Mouse (Mus musculus) cerebellum, adult 9-11 months (tissue): ENCODE data around the gene Kars.
A peak's percentile ranks its signal among the peaks of the same experiment; 100 is the strongest.

Source experiments
- DNase-seq: peaks from one replicate; pipeline ENCODE4 v3.0.0; 2022

Kars gene

DNA sequence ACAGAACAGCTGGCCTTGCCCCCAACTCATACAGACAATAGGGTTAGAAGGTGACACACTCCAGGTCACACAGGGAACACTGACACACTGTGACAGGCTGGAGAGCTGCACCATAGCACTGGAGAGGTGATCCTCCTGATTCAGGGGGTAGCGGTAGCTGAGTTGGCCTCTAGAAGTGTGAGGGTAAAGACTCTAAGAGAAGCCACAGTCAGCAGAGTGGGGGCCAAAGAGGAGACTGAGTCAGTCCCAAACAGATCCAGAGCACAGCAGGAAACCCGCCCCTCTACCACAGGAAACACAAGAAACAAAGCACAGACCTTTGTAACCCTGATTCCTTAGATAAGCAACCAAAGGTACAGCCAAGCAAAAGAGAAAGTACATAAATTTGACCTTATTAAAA lies 34.8 kb downstream of the Kars start:
- DNase-seq, result no peak

DNA sequence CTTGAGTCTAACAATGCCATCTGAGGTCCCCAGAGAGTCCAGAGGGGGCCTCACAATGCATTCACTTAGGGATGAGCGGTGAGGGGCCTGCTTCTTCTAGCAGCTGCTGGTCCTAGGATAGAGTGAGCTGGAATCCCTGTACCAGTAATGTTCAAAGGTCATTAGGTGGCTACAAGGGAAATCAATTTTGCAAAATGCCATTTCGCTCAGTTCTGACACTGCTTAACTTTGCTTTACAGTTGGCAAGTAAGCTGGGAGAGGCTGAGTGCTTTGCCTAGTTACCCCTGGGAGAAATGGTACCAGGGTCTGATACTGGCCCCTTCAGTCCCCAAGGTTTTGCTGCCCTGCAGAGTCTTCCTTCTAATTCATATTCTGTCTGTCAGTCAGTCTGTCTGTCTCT lies 35.4 kb downstream of the Kars start:
- DNase-seq, result no peak

GRCm38 (mm10) chr8:111974138-111974537 lies 37.0 kb downstream of the Kars start:
- no peak for DNase-seq

- no peak for DNase-seq
Measured at GRCm38 (mm10) chr8:111968991-111969390, 42.1 kb downstream of the Kars start.

DNA sequence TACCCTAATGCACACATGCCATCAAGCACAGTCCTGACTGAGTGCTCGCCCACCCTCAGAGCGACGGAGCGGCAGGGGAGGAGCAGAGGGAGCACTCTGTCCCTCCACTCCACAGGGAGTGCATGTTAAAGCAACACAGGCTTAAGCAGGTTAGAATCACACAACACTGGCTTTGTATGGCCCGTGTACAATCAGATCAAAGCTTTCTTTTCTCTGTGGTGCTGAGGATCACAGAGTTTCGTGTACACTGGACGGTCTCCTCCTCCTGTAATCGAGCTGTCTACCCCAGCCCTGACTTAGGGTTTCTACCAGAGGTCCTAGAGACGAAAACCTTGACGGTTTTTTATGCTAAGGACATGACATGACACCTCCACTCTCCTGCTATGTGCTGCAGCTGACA lies 42.6 kb downstream of the Kars start:
- no peak for DNase-seq

DNA sequence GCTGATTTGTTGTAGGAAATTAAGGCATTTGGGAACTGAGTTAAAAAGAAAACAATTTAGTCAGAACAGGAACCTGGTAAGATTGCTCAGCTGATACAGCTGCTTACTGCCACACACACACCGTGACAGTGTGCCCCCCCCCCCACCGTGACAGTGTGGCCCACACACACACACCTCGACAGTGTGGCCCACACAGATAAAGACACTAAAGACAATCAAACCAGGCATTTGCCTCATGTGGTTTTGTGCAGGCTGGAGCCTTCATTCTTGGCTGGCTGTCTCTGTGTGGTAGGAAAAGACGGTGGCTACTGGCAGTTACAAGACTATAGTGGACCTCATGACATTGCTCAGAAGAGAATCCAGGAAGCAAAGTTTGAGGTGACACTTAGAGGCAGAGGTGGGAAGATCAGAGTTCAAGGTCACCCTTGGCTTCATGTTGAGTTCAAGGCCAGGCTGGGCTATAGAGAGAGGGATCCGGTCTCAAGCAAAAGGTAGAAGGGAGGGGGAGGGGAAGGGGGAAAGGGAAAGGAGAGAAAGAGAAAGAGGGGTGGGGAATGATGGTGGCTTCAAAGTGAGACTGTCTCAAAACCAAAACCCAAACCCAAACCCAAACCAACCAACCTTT lies 43.8 kb downstream of the Kars start:
- DNase-seq, result no peak

- no peak for DNase-seq
Measured at GRCm38 (mm10) chr8:111964849-111965561, 46.1 kb downstream of the Kars start.

- DNase-seq, result no peak
Measured at GRCm38 (mm10) chr8:111964351-111964750, 46.8 kb downstream of the Kars start.

DNA sequence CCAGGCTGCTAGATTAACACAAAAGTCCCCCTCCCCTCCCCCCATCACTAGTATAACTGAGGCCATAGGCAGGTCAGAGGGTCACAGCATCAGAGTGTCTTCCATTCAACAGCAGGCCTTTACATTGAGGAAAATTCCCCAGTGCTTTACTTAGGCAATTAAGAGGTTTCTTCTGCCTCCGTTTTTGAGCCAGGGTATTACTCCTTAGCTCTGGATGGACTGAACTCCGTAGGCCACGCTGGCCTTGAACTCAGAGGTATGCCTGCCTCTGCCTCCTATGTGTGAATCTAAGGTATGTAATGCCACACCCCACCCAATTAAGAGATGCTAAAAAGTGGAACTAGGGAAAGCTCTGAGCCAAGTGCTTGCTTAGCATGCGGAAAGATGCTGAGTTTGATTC lies 47.6 kb downstream of the Kars start:
- DNase-seq, result no peak

DNA sequence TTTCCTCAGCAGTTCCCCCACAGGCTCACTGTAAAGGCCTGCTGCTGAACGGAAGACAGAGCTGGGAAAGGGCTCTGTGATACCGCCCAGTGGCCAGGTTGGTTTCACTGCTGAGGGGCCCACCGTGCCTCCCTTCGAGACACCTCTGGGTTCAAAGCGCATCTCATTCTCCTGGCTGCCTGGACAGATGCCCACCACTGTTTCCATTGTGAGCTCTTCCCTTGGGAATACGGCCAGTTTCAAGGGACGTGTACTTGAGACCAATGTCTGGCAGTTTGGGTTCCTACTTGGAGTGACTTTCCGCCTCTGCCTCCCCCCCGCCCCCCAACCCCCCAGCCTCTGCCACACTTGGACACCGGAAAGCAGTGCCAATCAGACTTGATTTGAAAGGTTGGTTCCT lies 48.0 kb downstream of the Kars start:
- DNase-seq, result no peak

DNA sequence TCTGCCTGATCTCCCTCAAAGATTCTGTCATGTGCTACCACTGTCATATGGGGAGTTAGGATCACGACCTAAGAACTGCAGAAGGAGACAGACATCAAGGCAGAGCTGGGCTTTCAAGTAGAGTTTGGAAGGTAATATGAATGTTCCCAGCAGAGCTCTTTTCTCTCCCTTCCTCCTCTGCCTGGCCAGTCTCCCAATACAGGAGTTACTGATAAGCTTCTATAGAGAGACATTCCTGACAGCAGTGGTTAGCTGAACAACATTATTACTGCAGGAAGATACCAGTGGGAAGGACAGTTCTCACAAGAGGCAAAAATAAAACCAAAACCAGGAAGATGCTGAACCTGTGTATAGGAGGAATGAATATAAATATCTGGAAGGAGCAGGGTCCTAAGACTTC lies 48.5 kb downstream of the Kars start:
- DNase-seq, result no peak

GRCm38 (mm10) chr8:111961330-111961729 lies 49.8 kb downstream of the Kars start:
- no peak for DNase-seq

- DNase-seq, result no peak
Measured at GRCm38 (mm10) chr8:111960591-111961321, 50.4 kb downstream of the Kars start.

DNA sequence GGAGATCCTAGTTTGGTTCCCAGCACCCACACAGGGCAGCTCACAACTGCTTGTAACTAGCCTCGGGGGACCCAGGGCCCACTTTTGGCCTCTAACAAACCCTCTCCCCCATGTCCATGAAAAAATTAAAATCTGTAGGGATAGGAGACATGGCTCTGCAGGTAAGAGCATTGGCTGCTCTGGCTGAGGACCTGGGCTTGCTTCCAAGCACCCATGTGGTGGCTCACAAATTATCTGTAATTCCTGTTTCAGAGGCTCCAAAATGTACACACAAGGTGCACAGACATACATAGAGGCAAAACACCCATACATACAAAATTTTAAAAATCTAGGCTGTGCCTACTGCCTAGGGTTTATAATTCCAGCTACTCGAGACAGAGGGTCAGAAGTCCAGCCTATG lies 53.9 kb downstream of the Kars start:
- no peak for DNase-seq

GRCm38 (mm10) chr8:111955879-111956278 lies 55.2 kb downstream of the Kars start:
- DNase-seq, result no peak

- no peak for DNase-seq
Measured at GRCm38 (mm10) chr8:111954844-111955594, 56.1 kb downstream of the Kars start.

DNA sequence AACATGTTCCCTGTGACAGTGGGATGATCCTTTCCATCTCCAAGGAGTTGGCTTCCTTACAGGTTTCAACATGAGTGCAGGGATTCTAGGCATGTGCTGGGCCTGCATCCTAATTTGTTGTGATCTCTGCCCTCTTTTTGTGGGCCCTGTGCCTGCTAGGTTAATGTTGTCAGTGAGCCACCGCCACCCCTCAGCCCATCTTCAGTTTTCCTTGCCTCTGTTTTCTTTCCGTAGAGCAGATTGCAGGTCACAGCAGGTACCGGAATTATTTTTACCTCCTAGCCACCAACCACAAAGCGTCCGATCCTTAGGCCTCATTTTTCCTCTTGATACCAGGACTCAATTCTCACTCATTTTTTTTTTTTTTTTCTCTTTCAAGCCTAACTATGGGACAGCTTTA lies 59.2 kb downstream of the Kars start:
- DNase-seq, result peak; percentile 79

DNA sequence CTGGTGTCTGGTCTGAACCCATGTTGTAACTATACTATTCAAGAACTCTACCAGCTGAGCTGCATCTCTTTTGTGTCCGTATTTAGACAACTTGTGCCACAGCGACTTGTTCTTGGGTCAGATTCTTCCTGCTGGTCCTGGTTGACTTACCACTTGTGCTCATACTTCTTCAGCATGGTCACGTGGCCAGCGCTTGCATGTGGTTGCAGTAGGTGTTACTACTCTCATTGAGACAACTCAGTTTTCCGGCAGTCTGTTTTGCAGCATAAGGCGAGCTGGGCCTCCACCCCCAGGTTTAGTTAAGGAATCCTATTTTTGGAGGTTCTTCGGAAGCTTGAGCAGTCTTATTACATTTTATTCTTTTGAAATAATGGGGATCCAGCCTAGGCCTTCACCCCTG lies 59.8 kb downstream of the Kars start:
- no peak for DNase-seq

DNA sequence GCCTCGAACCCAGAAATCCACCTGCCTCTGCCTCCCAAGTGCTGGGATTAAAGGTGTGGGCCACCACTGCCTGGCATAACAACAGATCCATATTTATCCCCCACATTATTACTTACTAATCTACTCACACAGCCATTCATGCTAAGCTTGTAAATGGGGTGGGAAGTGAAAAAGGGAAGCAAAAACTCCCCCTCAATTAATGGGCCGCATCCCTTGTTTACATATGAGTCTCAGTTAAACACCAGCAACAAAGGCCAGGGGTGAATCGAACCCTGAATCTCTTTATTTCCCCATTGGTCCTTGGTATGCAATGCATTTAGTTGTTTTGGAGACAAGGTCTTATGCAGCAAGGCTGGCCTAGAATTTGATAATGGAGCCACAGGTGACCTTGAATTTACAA lies 60.3 kb downstream of the Kars start:
- no peak for DNase-seq

DNA sequence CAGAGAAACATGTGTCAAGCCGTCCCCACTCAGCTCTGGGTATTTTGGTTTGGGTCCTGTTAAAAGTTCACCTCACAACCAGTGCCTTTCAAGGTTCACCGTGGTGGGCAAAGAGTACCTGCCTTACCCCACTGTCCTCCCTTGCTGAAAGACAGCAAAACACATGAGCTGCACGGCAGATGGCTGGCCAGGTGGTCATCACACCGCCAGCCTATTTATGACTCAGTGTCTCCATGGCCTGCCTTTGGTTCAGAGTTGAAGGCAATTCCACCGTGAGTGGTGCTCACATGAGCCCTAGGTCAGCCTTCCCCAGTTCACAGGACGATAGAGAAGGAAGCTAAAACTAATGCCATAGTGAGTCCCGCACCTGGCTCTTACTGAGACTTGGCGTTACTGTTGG lies 63.2 kb downstream of the Kars start:
- DNase-seq, result peak; percentile 64

DNA sequence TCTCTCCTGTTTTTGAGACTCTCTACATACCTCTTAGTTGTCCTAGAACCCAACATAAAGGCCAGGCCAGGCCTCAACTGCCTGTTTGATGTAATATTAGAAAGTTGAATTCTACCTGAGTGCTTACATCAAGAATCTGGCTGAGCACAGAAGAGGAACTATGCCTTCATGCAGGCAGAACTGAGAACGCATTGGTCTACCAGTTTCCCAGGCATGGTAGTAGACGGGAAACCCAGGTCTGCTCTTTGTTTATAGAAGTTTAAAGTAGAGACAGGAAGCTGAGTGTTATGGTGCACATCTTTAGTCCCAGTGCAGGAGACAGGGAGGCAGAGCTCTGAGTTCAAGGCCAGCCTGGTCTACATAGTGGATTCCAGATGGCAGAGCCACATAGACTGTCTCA lies 64.0 kb downstream of the Kars start:
- no peak for DNase-seq

DNA sequence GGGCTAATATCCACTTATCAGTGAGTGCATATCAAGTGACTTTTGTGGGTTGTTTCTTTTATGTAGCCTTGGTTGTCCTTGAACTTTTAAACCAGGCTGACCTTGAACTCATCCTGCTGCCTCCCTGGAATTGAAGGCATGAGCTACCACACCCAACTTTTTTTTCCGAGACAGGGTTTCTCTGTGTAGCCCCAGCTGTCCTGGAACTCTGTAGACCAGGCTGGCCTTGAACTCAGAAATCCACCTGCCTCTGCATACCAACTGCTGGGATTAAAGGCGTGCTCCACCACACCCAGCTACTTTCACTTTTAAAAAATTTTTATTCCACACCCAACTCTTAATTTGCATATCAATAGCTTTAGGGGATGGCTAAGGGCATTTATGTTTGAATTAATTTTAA lies 67.6 kb downstream of the Kars start:
- DNase-seq, result no peak
